Mouse (Mus musculus) spleen, adult 2 months (tissue): ENCODE data around the gene Sdf2l1. TPM values are rescaled to one million over a fixed set of nuclear protein-coding genes. Genes with fewer than 3 reads are reported as not detected.
A peak's percentile ranks its signal among the peaks of the same experiment; 100 is the strongest.

Experiments
- DNase-seq, 2 experiments: peaks; one replicate each; pipeline versions ENCODE4 v3.0.0 to v3.0.0-alpha.2; 2012 to 2021; ENCODE audit warnings: low spot score in 2 of 2, low read depth in 1 of 2
- H3K27ac ChIP-seq: fragments of 200-500 bp; 2 replicates; pipeline ENCODE4 v1.5.1; 2012; ENCODE audit warnings: low read length, inconsistent platforms; ENCODE audit not compliant: insufficient read depth
- H3K27me3 ChIP-seq: fragments of 200-500 bp; 2 replicates; pipeline ENCODE4 v1.6.1; 2012; ENCODE audit warnings: mild to moderate bottlenecking, moderate library complexity, low read length, inconsistent platforms; ENCODE audit not compliant: control insufficient read depth, insufficient read depth
- H3K36me3 ChIP-seq: fragments of 200-500 bp; 2 replicates; pipeline ENCODE4 v1.6.1; 2012; ENCODE audit warnings: mild to moderate bottlenecking, low read length, inconsistent platforms; ENCODE audit not compliant: control insufficient read depth, insufficient read depth
- H3K4me1 ChIP-seq: fragments of 200-500 bp; 2 replicates; pipeline ENCODE4 v1.6.1; 2011; ENCODE audit warnings: inconsistent platforms; ENCODE audit not compliant: control insufficient read depth, insufficient read depth, insufficient read length
- H3K4me3 ChIP-seq: fragments of 200-500 bp; 2 replicates; pipeline ENCODE4 v1.5.1; 2011; ENCODE audit warnings: mild to moderate bottlenecking, inconsistent platforms; ENCODE audit not compliant: insufficient read depth, insufficient read length; ENCODE audit errors: extremely low read depth
- CTCF ChIP-seq: fragments of 200-500 bp; IDR thresholded peaks from 2 replicates; pipeline ENCODE4 v1.5.1; 2011; ENCODE audit warnings: mild to moderate bottlenecking, inconsistent platforms; ENCODE audit not compliant: insufficient read depth, insufficient read length, insufficient replicate concordance; ENCODE audit errors: extremely low read depth
- POLR2A ChIP-seq: fragments of 200-500 bp; IDR thresholded peaks from 2 replicates; pipeline ENCODE4 v1.6.1; 2011; ENCODE audit warnings: low read depth, low read length, inconsistent platforms
- WGBS: fragments of 180-500 bp; shearing (Covaris S2); methylation state at CpG from one replicate; pipeline ENCODE4 v1.1.7; 2018; 5-methylcytosine and 5-hydroxymethylcytosine counted together
- polyA plus RNA-seq: library from polyadenylated mRNA; depleted of rRNA; stranded (reverse); fragments of >200 nt; gene quantifications from 2 replicates; pipeline ENCODE4 v1.2.3, GENCODE M21; 2012; rRNA removed

Sdf2l1 gene
- polyA plus RNA-seq, 1 experiment = 71.8 TPM

DNA sequence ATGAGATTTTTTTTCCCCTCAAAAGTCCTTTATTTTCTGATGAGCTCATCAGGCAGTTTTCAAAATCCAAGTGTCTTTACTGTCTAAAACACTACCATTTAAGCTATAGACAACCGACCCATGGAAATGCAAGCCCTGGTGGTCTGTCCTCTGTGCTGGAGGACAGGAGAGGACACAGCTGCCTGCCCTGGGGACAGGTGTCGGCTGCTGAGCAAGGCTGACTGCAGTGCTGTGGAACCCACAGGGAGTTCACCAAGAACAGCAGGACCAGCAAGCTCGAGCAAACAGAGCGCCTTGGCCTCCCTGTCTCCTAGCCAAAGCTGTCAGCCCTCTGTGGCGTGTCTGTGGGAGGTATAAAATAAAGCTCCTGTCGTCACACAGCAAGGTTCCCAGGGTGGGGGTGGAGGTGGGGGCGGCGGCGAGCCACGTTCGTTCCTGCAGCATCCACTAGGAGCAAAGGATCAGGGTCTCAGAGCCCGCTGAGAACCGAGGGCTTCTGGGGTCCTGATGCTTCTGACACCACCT lies 45.5 kb downstream of the Sdf2l1 start:
- no peaks in the 10 kb centered on the region for H3K4me1 ChIP-seq
- no peaks in the 10 kb centered on the region for H3K27me3 ChIP-seq
- H3K36me3 ChIP-seq = peaks cover 48% of the 10 kb centered on the region
- H3K4me3 ChIP-seq = no peak overlapping the region
- WGBS = 90% methylated on average over 13 of the region's 13 CpGs
- no peak for DNase-seq
- TF ChIP-seq CTCF (no peak), POLR2A (no peak)
- 0 out of 2 replicates have a peak overlapping the region, but pooled peaks have one; percentile 8 for H3K27ac ChIP-seq

DNA sequence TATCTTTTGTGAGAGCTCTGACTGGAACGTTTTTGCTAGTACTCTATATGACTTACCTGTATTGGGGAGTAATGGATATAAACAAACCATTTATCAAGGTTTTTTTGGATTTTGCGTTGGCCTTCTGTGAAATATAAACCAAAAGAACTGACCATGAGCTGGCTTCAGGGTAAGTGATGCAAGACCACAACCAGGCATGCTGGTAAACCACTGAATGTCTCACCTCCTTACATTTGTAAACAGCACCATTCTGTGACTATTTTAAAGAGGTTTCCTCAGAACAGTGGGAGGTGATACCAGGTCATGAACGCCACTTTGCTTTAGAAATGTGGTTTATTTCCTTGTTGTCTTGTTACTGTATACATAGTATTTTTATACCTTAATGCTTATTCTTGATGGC lies 45.9 kb downstream of the Sdf2l1 start:
- TF ChIP-seq POLR2A (no peak), CTCF (no peak)
- DNase-seq = no peak
- H3K36me3 ChIP-seq = peaks cover 43% of the 10 kb centered on the region
- no peak overlapping the region for H3K4me3 ChIP-seq
- WGBS = 87% methylated on average over 3 of the region's 3 CpGs
- no peaks in the 10 kb centered on the region for H3K4me1 ChIP-seq
- H3K27ac ChIP-seq = no peak overlapping the region
- no peaks in the 10 kb centered on the region for H3K27me3 ChIP-seq

DNA sequence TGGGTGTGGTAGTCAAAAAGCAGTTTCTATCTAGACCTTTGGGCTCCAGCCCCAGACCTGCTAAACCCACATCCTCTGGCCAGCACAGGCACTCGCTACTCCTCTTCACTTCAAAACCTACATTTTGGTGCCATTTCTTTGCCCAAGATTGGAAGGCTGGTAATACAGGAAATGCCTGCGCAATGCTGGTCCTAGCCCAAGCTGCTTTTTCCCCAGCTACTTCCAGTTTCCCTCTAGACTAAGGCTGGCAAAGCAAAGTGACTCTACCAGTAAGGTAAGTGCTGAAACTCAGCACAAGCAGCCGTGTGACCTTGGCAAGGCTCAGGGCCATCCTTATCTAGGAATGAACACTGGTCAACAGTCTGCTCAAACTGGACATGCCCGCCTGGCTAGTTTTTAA lies 46.5 kb downstream of the Sdf2l1 start:
- no peak for DNase-seq
- TF ChIP-seq CTCF = no peak
- TF ChIP-seq POLR2A = no peak
- Histone ChIP-seq H3K27ac (0 out of 2 replicates have a peak overlapping the region, but pooled peaks have one; percentile 25), H3K27me3 (no peaks in the 10 kb centered on the region), H3K4me3 (no peak overlapping the region), H3K4me1 (no peaks in the 10 kb centered on the region), H3K36me3 (peaks cover 41% of the 10 kb centered on the region)
- 81% methylated on average over 4 of the region's 4 CpGs for WGBS

GRCm38 (mm10) chr16:17082121-17082792 lies 49.9 kb downstream of the Sdf2l1 start:
- no peak for TF ChIP-seq CTCF
- no peak for TF ChIP-seq POLR2A
- Histone ChIP-seq H3K4me3 (no peak overlapping the region), H3K27ac (no peak overlapping the region), H3K4me1 (no peaks in the 10 kb centered on the region), H3K27me3 (no peaks in the 10 kb centered on the region), H3K36me3 (peaks cover 13% of the 10 kb centered on the region)
- 87% methylated on average over 6 of the region's 6 CpGs for WGBS
- DNase-seq = no peak

Other genes starting within 250 kb of the Sdf2l1 start
- gene Ppm1f, start 235.9 kb downstream of the Sdf2l1 start, polyA plus RNA-seq = 10.1 and 11.3 TPM in 2 replicates
- 48.3 and 48.7 TPM in 2 replicates for gene Mapk1, start 149.0 kb downstream of the Sdf2l1 start, polyA plus RNA-seq
- gene Ypel1, start 62.7 kb downstream of the Sdf2l1 start, polyA plus RNA-seq = 0.43 and 0.61 TPM in 2 replicates
- gene Ppil2, start 21.1 kb downstream of the Sdf2l1 start, polyA plus RNA-seq = 79.8 and 84.6 TPM in 2 replicates
- gene 2610318N02Rik, start 7.2 kb downstream of the Sdf2l1 start, polyA plus RNA-seq = 6.2 and 7.1 TPM in 2 replicates
- gene Ydjc, start 12.2 kb upstream of the Sdf2l1 start, polyA plus RNA-seq = 13.1 and 19.9 TPM in 2 replicates
- 1.5 and 2.1 TPM in 2 replicates for gene Ccdc116, start 14.8 kb upstream of the Sdf2l1 start, polyA plus RNA-seq
- gene Ube2l3, start 70.3 kb upstream of the Sdf2l1 start, polyA plus RNA-seq = 28.3 and 31.4 TPM in 2 replicates
- gene Rimbp3, start 76.2 kb upstream of the Sdf2l1 start, polyA plus RNA-seq = 0.02 and 0.07 TPM in 2 replicates
- gene Hic2, start 101.2 kb upstream of the Sdf2l1 start, polyA plus RNA-seq = 1.2 and 1.5 TPM in 2 replicates
- gene Tmem191c, start 143.7 kb upstream of the Sdf2l1 start, polyA plus RNA-seq = 20.0 and 22.9 TPM in 2 replicates
- gene Serpind1, start 199.0 kb upstream of the Sdf2l1 start, polyA plus RNA-seq = 0.05 and 0.14 TPM in 2 replicates